Mouse (Mus musculus) olfactory bulb, adult 2 months (tissue): ENCODE data around the gene Gm21985.

ENCODE experiments used
- CTCF ChIP-seq: fragments of 200-500 bp; IDR thresholded peaks from 2 replicates; pipeline ENCODE4 v1.5.1; 2012; ENCODE audit warnings: low read depth, mild to moderate bottlenecking, low read length, moderate library complexity; ENCODE audit not compliant: insufficient read depth
- POLR2A ChIP-seq: fragments of 200-500 bp; IDR thresholded peaks from 2 replicates; pipeline ENCODE4 v1.6.1; 2012; ENCODE audit warnings: mild to moderate bottlenecking, low read depth, low read length, moderate library complexity; ENCODE audit not compliant: insufficient read depth

- TF ChIP-seq POLR2A (no peak), CTCF (no peak)
These were observed 94.1 kb downstream of the Gm21985 start for GRCm38 (mm10) chr2:112360012-112360780.
